Mouse (Mus musculus) midbrain, postnatal 0 days (tissue): ENCODE measurements around the gene Car14. TPM values are rescaled to one million over a fixed set of nuclear protein-coding genes. Genes with fewer than 3 reads are reported as not detected.

Experiments used
- ATAC-seq: fragments of 200-750 bp; cut with Nextera tagmentation; 2 replicates; pipeline ENCODE4 v1.8.0; 2017; ENCODE audit warnings: moderate number of reproducible peaks, mild to moderate bottlenecking, moderate TSS enrichment, moderate library complexity; ENCODE audit not compliant: low FRiP score
- DNase-seq: peaks from one replicate; pipeline ENCODE4 v3.0.0-alpha.2; 2015; ENCODE audit warnings: low spot score
- H3K27ac ChIP-seq: fragments of 300-500 bp; sonication (generic); 2 replicates; pipeline ENCODE4 v1.5.1; 2014; ENCODE audit warnings: low read depth, mild to moderate bottlenecking, low read length, mixed read lengths
- H3K27me3 ChIP-seq: fragments of 300-500 bp; sonication (generic); 2 replicates; pipeline ENCODE4 v1.6.1; 2014; ENCODE audit warnings: low read length, control low read depth, mixed read lengths; ENCODE audit not compliant: insufficient read depth
- H3K36me3 ChIP-seq: fragments of 300-500 bp; sonication (generic); 2 replicates; pipeline ENCODE4 v1.6.1; 2014; ENCODE audit warnings: low read length, control low read depth, mixed read lengths; ENCODE audit not compliant: insufficient read depth
- H3K4me1 ChIP-seq: fragments of 300-500 bp; sonication (generic); 2 replicates; pipeline ENCODE4 v1.6.1; 2014; ENCODE audit warnings: mild to moderate bottlenecking, control low read depth, antibody characterized with exemption, low read length, mixed read lengths; ENCODE audit not compliant: insufficient read depth
- H3K4me2 ChIP-seq: fragments of 300-500 bp; sonication (generic); 2 replicates; pipeline ENCODE4 v1.6.1; 2014; ENCODE audit warnings: low read depth, mild to moderate bottlenecking, low read length, mixed read lengths; ENCODE audit not compliant: poor library complexity, severe bottlenecking
- H3K4me3 ChIP-seq: fragments of 300-500 bp; sonication (generic); 2 replicates; pipeline ENCODE4 v1.5.1; 2014; ENCODE audit warnings: low read depth, mild to moderate bottlenecking, low read length, moderate library complexity
- H3K9ac ChIP-seq: fragments of 300-500 bp; sonication (generic); replicated peaks from 2 replicates; pipeline ENCODE4 v1.6.1; 2014; ENCODE audit warnings: mild to moderate bottlenecking, low read length, moderate library complexity, mixed read lengths; ENCODE audit not compliant: poor library complexity, severe bottlenecking
- H3K9me3 ChIP-seq: fragments of 300-500 bp; sonication (generic); 2 replicates; pipeline ENCODE4 v1.6.1; 2016; ENCODE audit warnings: low read length, control low read depth
- CTCF ChIP-seq: IDR thresholded peaks from 2 replicates; pipeline ENCODE4 v1.5.1; 2016; ENCODE audit warnings: antibody characterized with exemption, mild to moderate bottlenecking
- WGBS: fragments of 180-500 bp; shearing (Covaris S2); extraction: QIAGEN DNeasy Blood & Tissue Kit; methylation state at CpG from one replicate; pipeline ENCODE4 v1.1.7; 2014; 5-methylcytosine and 5-hydroxymethylcytosine counted together
- polyA plus RNA-seq: library from polyadenylated mRNA; unstranded; fragments of >200 nt; fragmentation: Nextera tagmentation; extraction: Ambion mirVana; gene quantifications from 2 replicates; pipeline ENCODE4 v1.2.1, GENCODE M21; 2015
- total RNA-seq: library from RNA; depleted of rRNA; stranded (reverse); fragments of >200 nt; gene quantifications from 2 replicates; pipeline ENCODE4 v1.2.3, GENCODE M21; 2014

Car14 gene
- total and polyA plus RNA-seq, 2 experiments from 2014 or later, result 5.1 to 7.5 TPM

DNA sequence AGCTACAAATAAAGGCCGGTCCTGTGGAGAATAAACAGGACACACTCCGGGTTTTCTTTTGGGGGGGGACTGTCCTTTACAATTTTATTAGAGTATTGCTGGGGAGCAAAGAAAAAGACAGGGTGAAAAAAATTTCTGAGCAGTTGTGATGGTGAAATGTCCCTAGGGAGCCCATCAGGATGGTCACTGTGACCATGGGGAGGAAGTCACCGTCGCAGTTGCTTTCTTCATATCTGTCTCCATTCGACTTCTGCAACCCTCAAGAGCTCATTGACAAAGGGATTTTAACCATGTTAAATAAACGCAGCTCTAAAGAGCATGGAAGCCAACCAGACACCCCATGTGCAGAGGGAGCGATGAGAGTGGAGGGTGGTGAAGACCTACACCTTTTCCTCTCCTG lies 12.3 kb upstream of the Car14 start:
- ATAC-seq (no peak), DNase-seq (no peak)
- Histone ChIP-seq H3K9me3 (no peaks in the 10 kb centered on the region), H3K27me3 (no peaks in the 10 kb centered on the region), H3K4me2 (no peak overlapping the region), H3K36me3 (no peaks in the 10 kb centered on the region), H3K27ac (no peak overlapping the region), H3K9ac (no peak overlapping the region), H3K4me3 (no peak overlapping the region), H3K4me1 (no peaks in the 10 kb centered on the region)
- TF ChIP-seq CTCF, result no peak
- 75% methylated on average over 7 of the region's 7 CpGs for WGBS

DNA sequence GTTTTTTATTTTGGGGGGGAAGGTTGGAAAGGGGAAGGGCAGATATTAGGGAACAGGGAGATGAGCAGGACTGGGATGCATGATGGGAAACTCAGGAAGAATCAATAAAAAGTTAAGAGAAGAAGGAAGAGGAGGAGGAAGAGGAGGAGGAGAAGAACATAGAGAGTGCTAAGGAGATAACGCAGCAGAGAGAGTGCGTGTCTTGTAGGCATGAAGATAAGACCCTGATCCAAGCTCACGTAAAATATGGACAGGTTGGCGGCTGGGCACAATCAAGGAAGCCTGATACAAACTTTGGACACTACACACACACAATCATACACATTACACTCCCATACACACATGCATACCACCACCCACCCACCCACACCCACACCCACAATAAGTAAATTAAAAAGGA lies 10.2 kb upstream of the Car14 start:
- 95% methylated on average over 4 of the region's 4 CpGs for WGBS
- no peak for ATAC-seq

DNA sequence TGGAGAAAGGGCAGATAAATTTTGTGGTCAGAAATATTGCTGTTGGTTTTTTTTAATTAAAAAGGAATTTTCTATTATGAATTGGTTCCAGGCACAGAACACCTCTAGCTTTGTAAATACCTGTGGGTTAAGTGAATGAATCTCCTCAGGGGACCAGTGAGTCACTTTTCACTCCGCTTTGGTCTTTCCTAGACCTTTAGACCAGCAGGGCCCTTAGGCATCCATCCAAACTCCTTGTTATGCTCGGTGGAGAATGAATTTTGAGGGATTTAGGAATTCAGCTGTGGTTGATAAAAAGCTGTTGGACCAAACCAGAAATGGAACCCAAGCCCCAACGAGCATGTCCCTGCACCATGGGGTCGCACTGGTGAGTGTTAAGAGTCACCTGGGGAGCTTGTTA lies 3.1 kb upstream of the Car14 start:
- Histone ChIP-seq H3K4me3 (no peak overlapping the region), H3K9ac (no peak overlapping the region), H3K4me2 (no peak overlapping the region), H3K9me3 (no peaks in the 10 kb centered on the region), H3K36me3 (no peaks in the 10 kb centered on the region), H3K4me1 (peaks cover 8% of the 10 kb centered on the region; the same call in 1 of the 2 replicates), H3K27ac (no peak overlapping the region), H3K27me3 (peaks cover 27% of the 10 kb centered on the region)
- WGBS, result 35% methylated on average over 4 of the region's 4 CpGs
- no peak for DNase-seq
- no peak for TF ChIP-seq CTCF
- ATAC-seq, result no peak

More for the DNA sequence above, 10.2 kb upstream of the Car14 start:
- Histone ChIP-seq H3K9me3 (no peaks in the 10 kb centered on the region), H3K27ac (no peak overlapping the region), H3K4me2 (no peak overlapping the region), H3K27me3 (no peaks in the 10 kb centered on the region), H3K36me3 (no peaks in the 10 kb centered on the region), H3K9ac (no peak overlapping the region), H3K4me3 (no peak overlapping the region), H3K4me1 (no peaks in the 10 kb centered on the region)
- DNase-seq, result no peak
- TF ChIP-seq CTCF, result no peak

DNA sequence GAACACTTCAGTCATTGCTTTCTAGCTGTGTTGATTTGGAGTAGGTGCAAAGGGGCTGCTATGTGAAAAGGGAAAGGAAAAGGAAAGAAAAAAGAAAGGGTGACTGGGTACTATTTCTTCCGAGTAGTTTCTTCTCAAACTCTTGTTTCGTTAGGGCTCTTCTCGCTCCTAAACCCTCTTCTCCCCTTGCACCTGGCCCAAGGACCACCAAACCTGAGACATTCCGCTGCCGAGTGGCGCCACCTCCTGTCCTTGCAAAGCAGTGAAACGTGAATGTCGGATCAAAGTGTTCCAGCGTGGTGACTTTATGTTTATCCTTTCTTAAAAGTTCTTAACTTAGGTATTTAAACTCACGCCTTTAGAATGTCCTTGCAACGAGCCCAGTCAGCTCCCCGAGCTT lies 2.4 kb upstream of the Car14 start:
- H3K27ac ChIP-seq, result no peak overlapping the region
- H3K4me3 ChIP-seq, result no peak overlapping the region
- ATAC-seq (no peak), DNase-seq (peak; percentile 54)
- H3K36me3 ChIP-seq, result no peaks in the 10 kb centered on the region
- H3K9me3 ChIP-seq, result no peaks in the 10 kb centered on the region
- WGBS, result 0% methylated on average over 12 of the region's 12 CpGs
- H3K27me3 ChIP-seq, result peaks cover 27% of the 10 kb centered on the region
- H3K4me2 ChIP-seq, result peak overlapping the region; percentile 28
- TF ChIP-seq CTCF, result peak; percentile 83
- H3K4me1 ChIP-seq, result peaks cover 8% of the 10 kb centered on the region; the same call in 1 of the 2 replicates
- no peak overlapping the region for H3K9ac ChIP-seq

DNA sequence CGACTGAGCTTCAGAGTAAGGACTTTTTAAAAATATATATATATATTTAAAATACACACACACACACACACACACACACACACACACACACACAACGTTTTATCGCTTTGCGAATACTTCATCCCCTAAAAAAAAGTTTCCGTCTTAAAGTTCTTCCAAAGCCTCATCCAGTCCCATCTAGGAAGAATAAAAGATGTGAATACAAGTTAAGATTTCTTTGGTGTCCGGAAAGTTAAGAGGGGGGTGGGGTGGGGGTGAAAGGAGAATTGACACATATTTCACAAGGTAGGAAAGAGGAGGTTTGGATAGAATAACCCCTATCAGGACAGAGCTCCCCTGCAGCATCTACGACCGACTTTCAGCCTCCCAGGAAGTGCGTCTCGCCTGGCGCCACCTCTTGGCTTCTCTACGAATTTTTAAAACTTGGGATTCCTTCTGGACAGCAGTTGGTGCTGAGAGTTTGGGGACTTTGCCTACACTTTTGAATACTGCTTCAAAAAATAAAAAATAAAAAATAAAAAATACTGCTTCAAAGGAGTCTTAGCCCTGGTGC lies 1.5 kb upstream of the Car14 start:
- no peaks in the 10 kb centered on the region for H3K9me3 ChIP-seq
- H3K4me1 ChIP-seq, result peaks cover 8% of the 10 kb centered on the region; the same call in 1 of the 2 replicates
- TF ChIP-seq CTCF, result peak; percentile 68
- no peak overlapping the region for H3K9ac ChIP-seq
- H3K27me3 ChIP-seq, result peaks cover 27% of the 10 kb centered on the region
- no peak overlapping the region for H3K4me3 ChIP-seq
- H3K27ac ChIP-seq, result no peak overlapping the region
- no peaks in the 10 kb centered on the region for H3K36me3 ChIP-seq
- WGBS, result 1% methylated on average over 12 of the region's 12 CpGs
- H3K4me2 ChIP-seq, result peak overlapping the region; percentile 42
- DNase-seq, result peak; percentile 54
- no peak for ATAC-seq

DNA sequence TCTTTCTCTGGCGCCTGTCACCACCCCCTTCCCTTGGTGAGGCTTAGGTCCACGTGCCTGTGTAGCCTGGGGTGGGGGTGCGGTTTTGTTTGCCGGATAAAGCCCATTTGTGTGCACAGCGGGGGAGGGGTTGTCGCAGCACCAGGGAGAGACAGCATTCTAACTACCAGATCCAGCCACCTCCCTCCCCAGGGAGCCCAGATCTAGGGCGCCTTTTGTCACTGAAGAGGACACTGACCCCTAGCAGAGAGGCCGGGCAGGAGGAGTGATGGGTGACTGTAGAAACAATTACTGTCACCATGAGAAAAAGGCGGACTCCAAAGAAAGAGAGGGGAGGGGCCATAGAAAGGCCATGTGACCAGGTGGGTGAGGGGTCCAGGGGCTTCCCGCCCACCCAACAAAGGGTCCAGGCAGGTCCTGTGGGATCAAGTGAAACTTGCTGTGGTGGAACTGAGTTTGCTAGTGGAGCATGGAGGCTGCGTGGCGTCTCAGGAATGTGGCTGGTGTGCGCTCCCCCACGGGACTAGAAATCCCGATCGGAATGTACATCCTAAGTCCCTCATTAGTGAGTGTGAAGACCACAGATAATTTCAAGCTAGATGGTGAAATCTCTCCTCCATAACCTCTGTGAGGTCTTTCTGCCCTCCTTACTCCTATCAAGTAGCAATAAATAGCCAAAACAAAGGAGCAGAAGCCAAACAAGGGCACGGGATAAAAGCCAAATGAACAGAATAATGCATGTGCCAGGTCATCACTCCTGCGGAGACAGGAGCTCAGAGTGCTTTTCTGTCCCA lies 852 bp upstream of the Car14 start:
- ATAC-seq (no peak), DNase-seq (no peak)
- Histone ChIP-seq H3K9ac (peak overlapping the region; percentile 19; the same call in 1 of the 2 replicates), H3K36me3 (no peaks in the 10 kb centered on the region), H3K4me1 (peaks cover 8% of the 10 kb centered on the region; the same call in 1 of the 2 replicates), H3K9me3 (no peaks in the 10 kb centered on the region), H3K27ac (no peak overlapping the region), H3K4me2 (peak overlapping the region; percentile 42), H3K4me3 (peak overlapping the region; percentile 1; the same call in 1 of the 2 replicates), H3K27me3 (peaks cover 27% of the 10 kb centered on the region)
- no peak for TF ChIP-seq CTCF
- WGBS, result under 1% methylated on average over 18 of the region's 18 CpGs
